Mouse (Mus musculus): ENCODE results near the gene Zfp385b.

Gene Zfp385b

GRCm38 (mm10) chr2:77691174-77691573 lies 128.3 kb downstream of the Zfp385b start:
- DNase-seq, result no peak

- no peak for DNase-seq
Observed at GRCm38 (mm10) chr2:77690316-77690715, 129.1 kb downstream of the Zfp385b start.

- DNase-seq, result no peak
Observed at GRCm38 (mm10) chr2:77688651-77689050, 130.8 kb downstream of the Zfp385b start.

- DNase-seq, result no peak
Observed at GRCm38 (mm10) chr2:77684088-77684487, 135.4 kb downstream of the Zfp385b start.

- no peak for DNase-seq
Observed at GRCm38 (mm10) chr2:77682205-77682604, 137.2 kb downstream of the Zfp385b start.

GRCm38 (mm10) chr2:77681741-77682140 lies 137.7 kb downstream of the Zfp385b start:
- no peak for DNase-seq

- DNase-seq, result no peak
Observed at GRCm38 (mm10) chr2:77673770-77674169, 145.7 kb downstream of the Zfp385b start.

- DNase-seq, result no peak
Observed at GRCm38 (mm10) chr2:77672215-77672905, 147.1 kb downstream of the Zfp385b start.

GRCm38 (mm10) chr2:77662171-77662570 lies 157.3 kb downstream of the Zfp385b start:
- DNase-seq, result no peak

- no peak for DNase-seq
Observed at GRCm38 (mm10) chr2:77653686-77654085, 165.8 kb downstream of the Zfp385b start.

- DNase-seq, result no peak
Observed at GRCm38 (mm10) chr2:77641521-77642170, 177.8 kb downstream of the Zfp385b start.

- no peak for DNase-seq
Observed at GRCm38 (mm10) chr2:77639993-77640392, 179.4 kb downstream of the Zfp385b start.

- DNase-seq, result no peak
Observed at GRCm38 (mm10) chr2:77631606-77632005, 187.8 kb downstream of the Zfp385b start.

GRCm38 (mm10) chr2:77627622-77628231 lies 191.7 kb downstream of the Zfp385b start:
- no peak for DNase-seq

GRCm38 (mm10) chr2:77618686-77619085 lies 200.8 kb downstream of the Zfp385b start:
- no peak for DNase-seq

GRCm38 (mm10) chr2:77610303-77610991 lies 209.0 kb downstream of the Zfp385b start:
- DNase-seq, result no peak

GRCm38 (mm10) chr2:77609452-77609851 lies 210.0 kb downstream of the Zfp385b start:
- no peak for DNase-seq

- DNase-seq, result no peak
Observed at GRCm38 (mm10) chr2:77608666-77609065, 210.8 kb downstream of the Zfp385b start.

- DNase-seq, result no peak
Observed at GRCm38 (mm10) chr2:77593461-77593860, 226.0 kb downstream of the Zfp385b start.

- DNase-seq, result no peak
Observed at GRCm38 (mm10) chr2:77592525-77592924, 226.9 kb downstream of the Zfp385b start.

- no peak for DNase-seq
Observed at GRCm38 (mm10) chr2:77589205-77589901, 230.1 kb downstream of the Zfp385b start.

GRCm38 (mm10) chr2:77587387-77587786 lies 232.1 kb downstream of the Zfp385b start:
- DNase-seq, result no peak
